Mouse (Mus musculus): ENCODE measurements around the gene Trp53tg5.

DNA sequence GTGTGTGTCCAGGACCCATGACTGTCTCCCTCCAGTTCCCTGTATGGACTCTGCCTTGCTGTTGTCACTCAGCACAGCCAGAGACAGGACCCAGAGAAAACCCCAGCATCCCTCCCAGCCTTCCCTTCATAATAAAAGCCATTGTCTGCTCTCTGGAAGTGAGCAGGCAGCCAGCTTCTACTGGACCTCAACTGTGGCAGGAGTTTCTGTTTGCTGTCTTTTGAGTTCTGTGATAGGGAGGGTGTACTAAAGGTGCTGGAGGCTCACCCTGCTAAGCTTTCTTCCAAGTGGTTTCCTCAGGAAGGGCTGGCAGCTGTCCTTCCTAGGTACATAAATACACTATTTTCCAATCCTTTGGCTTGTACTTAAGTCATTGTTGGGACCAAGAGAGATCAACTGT is 8.4 kb downstream of the Trp53tg5 start:
- TF ChIP-seq CTCF (IDR thresholded peaks at IDR 0.05), result no peak
- no peak for TF ChIP-seq EP300 (IDR thresholded peaks at IDR 0.05)

Measured in lung, postnatal 0 days (tissue).